Mouse (Mus musculus): Measurements from ENCODE around the gene S100a10. TPM values are rescaled to one million over a fixed set of nuclear protein-coding genes. Genes with fewer than 3 reads are reported as not detected.

S100a10 gene
- polyA plus RNA-seq, 1 experiment from 2014 or later: 198 TPM

GRCm38 (mm10) chr3:93553765-93554378, 1.0 kb upstream of the S100a10 start:
- WGBS: 68% methylated on average over 9 of the region's 9 CpGs
- Histone ChIP-seq H3K36me3 (ENCODE audit: control insufficient read depth, insufficient read depth, low read length) (no peaks in the 10 kb centered on the region), H3K4me2 (ENCODE audit: low read length) (no peak overlapping the region; the same call in 1 of the 2 replicates), H3K4me1 (ENCODE audit: control insufficient read depth, insufficient read depth, low read depth, low read length) (peaks cover 4% of the 10 kb centered on the region; the same call in 1 of the 2 replicates), H3K9me3 (ENCODE audit: control insufficient read depth, low read length) (no peaks in the 10 kb centered on the region), H3K27ac (ENCODE audit: low read depth, low read length) (no peak overlapping the region), H3K27me3 (replicated peaks; ENCODE audit: control insufficient read depth, insufficient read depth, low read length) (no peaks in the 10 kb centered on the region; the same call in 1 of the 2 replicates), H3K4me3 (ENCODE audit: low read length) (no peak overlapping the region), H3K9ac (ENCODE audit: low read depth, low read length) (no peak overlapping the region)
- no peak for ATAC-seq

- H3K9ac ChIP-seq (ENCODE audit: low read depth, low read length): peak overlapping the region; percentile 56
- no peaks in the 10 kb centered on the region for H3K9me3 ChIP-seq (ENCODE audit: control insufficient read depth, low read length)
- H3K4me3 ChIP-seq (ENCODE audit: low read length): peak overlapping the region; percentile 58
- H3K36me3 ChIP-seq (ENCODE audit: control insufficient read depth, insufficient read depth, low read length): no peaks in the 10 kb centered on the region
- H3K27ac ChIP-seq (ENCODE audit: low read depth, low read length): no peak overlapping the region
- peak overlapping the region; percentile 96 for H3K4me2 ChIP-seq (ENCODE audit: low read length)
- H3K4me1 ChIP-seq (ENCODE audit: control insufficient read depth, insufficient read depth, low read depth, low read length): peaks cover 4% of the 10 kb centered on the region; the same call in 1 of the 2 replicates
- H3K27me3 ChIP-seq (replicated peaks; ENCODE audit: control insufficient read depth, insufficient read depth, low read length): no peaks in the 10 kb centered on the region; the same call in 1 of the 2 replicates
- WGBS: 16% methylated on average over 13 of the region's 13 CpGs
- ATAC-seq: peak; percentile 63
Observed at GRCm38 (mm10) chr3:93554379-93554980, 400 bp upstream of the S100a10 start.

GRCm38 (mm10) chr3:93555878-93556254, 986 bp downstream of the S100a10 start:
- H3K9me3 ChIP-seq (ENCODE audit: control insufficient read depth, low read length): no peaks in the 10 kb centered on the region
- H3K4me2 ChIP-seq (ENCODE audit: low read length): peak overlapping the region; percentile 96
- H3K4me1 ChIP-seq (ENCODE audit: control insufficient read depth, insufficient read depth, low read depth, low read length): peaks cover 4% of the 10 kb centered on the region; the same call in 1 of the 2 replicates
- peak overlapping the region; percentile 39; the same call in 1 of the 2 replicates for H3K9ac ChIP-seq (ENCODE audit: low read depth, low read length)
- peak overlapping the region; percentile 80; the same call in 1 of the 2 replicates for H3K27ac ChIP-seq (ENCODE audit: low read depth, low read length)
- H3K36me3 ChIP-seq (ENCODE audit: control insufficient read depth, insufficient read depth, low read length): no peaks in the 10 kb centered on the region
- peak overlapping the region; percentile 58 for H3K4me3 ChIP-seq (ENCODE audit: low read length)
- peak; percentile 37 for ATAC-seq
- no peaks in the 10 kb centered on the region; the same call in 1 of the 2 replicates for H3K27me3 ChIP-seq (replicated peaks; ENCODE audit: control insufficient read depth, insufficient read depth, low read length)
- 37% methylated on average over 2 of the region's 2 CpGs for WGBS

- Histone ChIP-seq H3K9ac (ENCODE audit: low read depth, low read length) (0 out of 2 replicates have a peak overlapping the region, but pooled peaks have one; percentile 28), H3K4me1 (ENCODE audit: control insufficient read depth, insufficient read depth, low read depth, low read length) (peaks cover 4% of the 10 kb centered on the region; the same call in 1 of the 2 replicates), H3K4me3 (ENCODE audit: low read length) (peak overlapping the region; percentile 58), H3K27me3 (replicated peaks; ENCODE audit: control insufficient read depth, insufficient read depth, low read length) (no peaks in the 10 kb centered on the region; the same call in 1 of the 2 replicates), H3K27ac (ENCODE audit: low read depth, low read length) (no peak overlapping the region), H3K9me3 (ENCODE audit: control insufficient read depth, low read length) (no peaks in the 10 kb centered on the region), H3K36me3 (ENCODE audit: control insufficient read depth, insufficient read depth, low read length) (no peaks in the 10 kb centered on the region), H3K4me2 (ENCODE audit: low read length) (peak overlapping the region; percentile 96)
- 60% methylated on average over 1 of the region's 1 CpGs for WGBS
- no peak for ATAC-seq
Observed at GRCm38 (mm10) chr3:93556599-93556998, 1.7 kb downstream of the S100a10 start.

- H3K4me3 ChIP-seq (ENCODE audit: low read length): no peak overlapping the region
- ATAC-seq: no peak
- 0 out of 2 replicates have a peak overlapping the region, but pooled peaks have one; percentile 6 for H3K4me2 ChIP-seq (ENCODE audit: low read length)
- peaks cover 4% of the 10 kb centered on the region; the same call in 1 of the 2 replicates for H3K4me1 ChIP-seq (ENCODE audit: control insufficient read depth, insufficient read depth, low read depth, low read length)
- H3K27ac ChIP-seq (ENCODE audit: low read depth, low read length): no peak overlapping the region
- no peaks in the 10 kb centered on the region; the same call in 1 of the 2 replicates for H3K27me3 ChIP-seq (replicated peaks; ENCODE audit: control insufficient read depth, insufficient read depth, low read length)
- no peaks in the 10 kb centered on the region for H3K36me3 ChIP-seq (ENCODE audit: control insufficient read depth, insufficient read depth, low read length)
- no peak overlapping the region for H3K9ac ChIP-seq (ENCODE audit: low read depth, low read length)
- WGBS: 52% methylated on average over 4 of the region's 4 CpGs
- H3K9me3 ChIP-seq (ENCODE audit: control insufficient read depth, low read length): no peaks in the 10 kb centered on the region
Observed at GRCm38 (mm10) chr3:93557471-93557870, 2.6 kb downstream of the S100a10 start.

- no peaks in the 10 kb centered on the region; the same call in 1 of the 2 replicates for H3K4me1 ChIP-seq (ENCODE audit: control insufficient read depth, insufficient read depth, low read depth, low read length)
- ATAC-seq: no peak
- WGBS: 95% methylated on average over 6 of the region's 6 CpGs
Observed at GRCm38 (mm10) chr3:93559961-93560360, 5.1 kb downstream of the S100a10 start.

GRCm38 (mm10) chr3:93562372-93562771, 7.5 kb downstream of the S100a10 start:
- Histone ChIP-seq H3K27ac (ENCODE audit: low read depth, low read length) (no peak overlapping the region), H3K27me3 (replicated peaks; ENCODE audit: control insufficient read depth, insufficient read depth, low read length) (no peaks in the 10 kb centered on the region), H3K36me3 (ENCODE audit: control insufficient read depth, insufficient read depth, low read length) (no peaks in the 10 kb centered on the region), H3K4me3 (ENCODE audit: low read length) (no peak overlapping the region), H3K9ac (ENCODE audit: low read depth, low read length) (no peak overlapping the region), H3K4me2 (ENCODE audit: low read length) (no peak overlapping the region), H3K9me3 (ENCODE audit: control insufficient read depth, low read length) (no peaks in the 10 kb centered on the region), H3K4me1 (ENCODE audit: control insufficient read depth, insufficient read depth, low read depth, low read length) (no peaks in the 10 kb centered on the region)
- WGBS: 93% methylated on average over 2 of the region's 2 CpGs
- no peak for ATAC-seq

More at GRCm38 (mm10) chr3:93559961-93560360, 5.1 kb downstream of the S100a10 start:
- no peak overlapping the region for H3K4me2 ChIP-seq (ENCODE audit: low read length)
- H3K36me3 ChIP-seq (ENCODE audit: control insufficient read depth, insufficient read depth, low read length): no peaks in the 10 kb centered on the region
- H3K4me3 ChIP-seq (ENCODE audit: low read length): no peak overlapping the region
- no peaks in the 10 kb centered on the region for H3K9me3 ChIP-seq (ENCODE audit: control insufficient read depth, low read length)
- no peak overlapping the region for H3K9ac ChIP-seq (ENCODE audit: low read depth, low read length)
- no peak overlapping the region for H3K27ac ChIP-seq (ENCODE audit: low read depth, low read length)
- no peaks in the 10 kb centered on the region for H3K27me3 ChIP-seq (replicated peaks; ENCODE audit: control insufficient read depth, insufficient read depth, low read length)

- no peak for ATAC-seq
Observed at GRCm38 (mm10) chr3:93563216-93563615, 8.3 kb downstream of the S100a10 start.

GRCm38 (mm10) chr3:93566892-93567291, 12.0 kb downstream of the S100a10 start:
- whole genome bisulfite sequencing: 94% methylated on average over 3 of the region's 3 CpGs

More at GRCm38 (mm10) chr3:93563216-93563615, 8.3 kb downstream of the S100a10 start:
- H3K27me3 ChIP-seq (replicated peaks; ENCODE audit: control insufficient read depth, insufficient read depth, low read length): no peaks in the 10 kb centered on the region
- no peak overlapping the region for H3K4me3 ChIP-seq (ENCODE audit: low read length)
- H3K36me3 ChIP-seq (ENCODE audit: control insufficient read depth, insufficient read depth, low read length): no peaks in the 10 kb centered on the region
- no peaks in the 10 kb centered on the region for H3K9me3 ChIP-seq (ENCODE audit: control insufficient read depth, low read length)
- 92% methylated on average over 4 of the region's 4 CpGs for WGBS
- no peaks in the 10 kb centered on the region for H3K4me1 ChIP-seq (ENCODE audit: control insufficient read depth, insufficient read depth, low read depth, low read length)
- H3K9ac ChIP-seq (ENCODE audit: low read depth, low read length): no peak overlapping the region
- H3K27ac ChIP-seq (ENCODE audit: low read depth, low read length): no peak overlapping the region
- H3K4me2 ChIP-seq (ENCODE audit: low read length): no peak overlapping the region

More at GRCm38 (mm10) chr3:93566892-93567291, 12.0 kb downstream of the S100a10 start:
- Histone ChIP-seq H3K4me3 (ENCODE audit: low read length) (no peak overlapping the region), H3K27me3 (replicated peaks; ENCODE audit: control insufficient read depth, insufficient read depth, low read length) (no peaks in the 10 kb centered on the region), H3K27ac (ENCODE audit: low read depth, low read length) (no peak overlapping the region), H3K4me1 (ENCODE audit: control insufficient read depth, insufficient read depth, low read depth, low read length) (no peaks in the 10 kb centered on the region), H3K4me2 (ENCODE audit: low read length) (no peak overlapping the region), H3K36me3 (ENCODE audit: control insufficient read depth, insufficient read depth, low read length) (no peaks in the 10 kb centered on the region), H3K9me3 (ENCODE audit: control insufficient read depth, low read length) (no peaks in the 10 kb centered on the region), H3K9ac (ENCODE audit: low read depth, low read length) (no peak overlapping the region)
- ATAC-seq: no peak

Data from hindbrain, embryonic 16.5 days (tissue).